Mouse (Mus musculus): ENCODE results near the gene Lpcat4.
A peak's percentile ranks its signal among the peaks of the same experiment; 100 is the strongest.
"Not testable (repeated sequence)": the region's sequence is repeated elsewhere in the genome, so short reads cannot be mapped to it uniquely, and the experiment has no call there.

The Lpcat4 gene

DNA sequence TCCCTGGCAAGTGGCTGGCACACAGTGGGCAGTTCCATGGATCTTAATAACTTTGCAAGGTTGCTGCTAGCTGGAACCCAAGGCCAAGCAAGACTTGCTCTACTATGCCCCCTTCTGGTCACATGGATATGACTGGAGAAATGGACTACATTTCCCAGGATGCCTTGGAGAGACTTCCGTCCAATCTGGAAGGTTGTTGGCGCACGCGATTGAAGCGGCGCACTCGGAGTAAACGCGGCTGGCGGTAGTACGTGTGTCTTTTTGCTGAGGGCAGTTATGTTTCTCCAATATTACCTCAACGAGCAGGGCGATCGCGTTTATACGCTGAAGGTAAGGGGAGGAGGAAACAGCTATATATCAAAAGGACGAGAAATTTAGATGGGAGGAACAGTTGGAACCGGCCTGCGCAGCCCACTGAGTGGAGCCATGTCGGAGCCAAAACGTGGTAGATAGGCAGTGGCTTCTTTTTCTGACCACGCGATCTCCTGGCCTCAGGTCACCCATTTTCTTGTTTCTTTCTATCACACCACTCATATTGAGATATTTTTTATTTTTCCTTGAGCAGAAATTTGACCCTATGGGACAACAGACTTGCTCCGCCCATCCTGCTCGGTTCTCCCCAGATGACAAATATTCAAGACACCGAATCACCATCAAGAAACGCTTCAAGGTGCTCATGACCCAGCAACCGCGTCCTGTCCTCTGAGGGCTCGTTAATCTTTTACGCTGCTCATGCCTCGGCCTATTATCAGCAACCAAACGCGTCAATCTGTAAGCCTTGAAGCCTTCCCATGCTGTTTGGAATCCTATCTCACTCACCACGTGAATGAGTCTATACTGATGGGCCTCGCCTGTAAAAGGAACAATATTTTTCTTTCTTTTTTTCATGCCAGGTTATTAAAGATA, 22.7 kb downstream of the Lpcat4 start, which contains the start of gene Nop10:
TSS of gene Nop10 (plus strand) at position 179 of the 906 bp plus-strand sequence.
- peak; percentile 80 to 89 for DNase-seq (ENCODE audit: low spot score in 2 of 2)

DNA sequence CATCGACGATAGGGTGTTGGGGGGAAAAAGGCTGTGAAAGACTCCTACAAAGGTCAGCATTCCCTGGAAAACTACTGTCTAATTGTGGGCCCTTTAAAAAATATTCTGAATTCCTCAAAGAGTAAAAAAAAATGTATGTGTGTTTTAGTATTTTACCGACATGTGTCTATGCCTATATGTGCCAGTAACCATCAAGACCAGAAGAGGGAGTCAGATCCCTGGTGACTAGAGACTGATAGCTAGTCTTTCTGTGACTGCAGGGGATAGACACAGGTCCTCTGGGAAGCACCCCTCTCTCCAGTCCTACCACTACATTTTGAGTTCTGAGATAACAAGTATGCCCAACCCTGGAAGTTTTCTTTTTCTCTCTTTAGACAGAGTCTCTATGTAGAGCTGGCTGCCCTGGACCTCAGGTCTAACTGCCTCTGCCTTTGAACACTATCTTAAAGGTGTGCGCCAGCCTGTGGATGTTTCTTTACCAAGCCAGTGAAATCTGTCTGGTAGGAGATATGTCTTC, 23.6 kb downstream of the Lpcat4 start:
- no peak for DNase-seq (ENCODE audit: low spot score in 2 of 2)

GRCm38 (mm10) chr2:112264364-112264763, 25.1 kb downstream of the Lpcat4 start:
- DNase-seq (ENCODE audit: low spot score in 2 of 2), result no peak

GRCm38 (mm10) chr2:112265448-112266241, 26.4 kb downstream of the Lpcat4 start, which contains the start of gene Slc12a6:
TSS of gene Slc12a6 (plus strand) at chr2:112265825.
- DNase-seq (ENCODE audit: low spot score in 2 of 2), result peak; percentile 91 to 94

DNA sequence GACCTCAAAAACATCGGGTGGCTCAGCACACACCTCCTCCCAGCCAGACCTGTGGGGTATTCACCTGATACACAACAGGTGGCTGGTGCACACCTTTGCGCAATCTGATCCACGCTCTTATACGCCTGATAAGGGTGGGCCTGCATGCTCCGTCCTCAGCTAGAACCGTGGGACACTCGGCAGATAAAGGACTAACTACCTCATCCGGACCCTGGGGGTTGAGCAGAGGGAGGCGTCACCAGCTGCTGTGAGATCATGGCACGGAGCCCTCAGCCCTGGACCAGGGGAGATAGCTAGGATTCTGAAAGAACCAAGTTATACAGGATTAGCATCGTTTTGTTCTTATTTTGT, 26.9 kb downstream of the Lpcat4 start, which contains the start of gene Gm21985:
TSS of gene Gm21985 (plus strand) at position 73 of the 351 bp plus-strand sequence.
- peak; percentile 53 to 54 for DNase-seq (ENCODE audit: low spot score in 2 of 2)

GRCm38 (mm10) chr2:112266780-112267179, 27.5 kb downstream of the Lpcat4 start:
- no peak for DNase-seq (ENCODE audit: low spot score in 2 of 2)

DNA sequence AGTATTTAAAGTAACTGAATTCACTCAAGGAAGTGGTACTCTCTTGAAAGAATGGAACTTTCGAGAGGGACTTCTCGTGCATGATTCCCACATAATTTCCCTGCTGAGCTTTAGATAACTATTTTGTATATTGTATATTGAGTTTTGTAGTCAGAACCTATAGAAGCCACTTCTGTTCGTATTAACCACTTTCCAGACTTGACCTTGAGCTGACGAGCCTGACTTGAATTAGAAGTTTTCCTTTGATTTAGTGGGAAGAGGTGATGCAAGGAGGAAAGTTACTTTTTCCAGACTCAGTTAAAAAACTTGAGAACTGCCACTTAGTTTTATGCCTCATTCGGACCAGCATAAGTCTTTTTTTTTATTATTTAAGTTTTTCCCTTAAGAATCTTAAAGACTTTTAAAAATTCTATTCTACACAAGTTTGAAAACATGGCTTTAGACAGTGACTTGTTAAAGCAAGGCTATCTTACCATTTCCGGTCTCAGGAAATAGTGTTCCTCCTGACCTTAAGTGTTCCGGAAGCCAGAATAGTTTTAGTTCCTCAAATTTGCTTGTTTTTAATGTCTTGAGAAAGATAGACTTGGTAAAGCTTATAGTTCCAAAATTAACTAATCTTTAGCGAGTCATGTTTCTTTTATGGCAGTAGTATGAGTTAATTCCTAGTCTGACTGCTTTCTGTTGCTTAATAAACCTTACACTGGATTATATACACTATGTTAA, 28.4 kb downstream of the Lpcat4 start:
- DNase-seq (ENCODE audit: low spot score in 2 of 2), result no peak

- no peak for DNase-seq (ENCODE audit: low spot score in 2 of 2)
Measured at GRCm38 (mm10) chr2:112270011-112270410, 30.7 kb downstream of the Lpcat4 start.

- DNase-seq (ENCODE audit: low spot score in 2 of 2), result no peak
Measured at GRCm38 (mm10) chr2:112272909-112273308, 33.6 kb downstream of the Lpcat4 start.

DNA sequence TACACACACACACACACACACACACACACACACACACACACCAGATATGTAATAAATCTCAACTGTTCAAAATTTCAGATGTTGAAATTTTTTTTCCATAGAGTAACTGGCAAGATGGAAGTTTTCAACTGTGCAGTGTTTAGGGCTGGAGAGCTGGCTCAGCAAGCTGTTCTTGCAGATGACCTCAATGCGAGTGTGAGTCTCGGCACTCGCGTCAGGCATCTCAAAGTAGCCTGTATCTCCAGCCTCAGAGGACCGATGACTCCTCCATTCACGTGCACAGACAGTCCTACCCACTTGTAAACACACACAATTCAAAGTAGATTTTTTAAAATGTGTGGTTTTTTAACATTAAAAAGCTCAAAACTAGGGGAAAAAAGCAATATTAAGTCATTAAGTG, 34.2 kb downstream of the Lpcat4 start:
- no peak for DNase-seq (ENCODE audit: low spot score in 2 of 2)

GRCm38 (mm10) chr2:112276870-112277269, 37.6 kb downstream of the Lpcat4 start:
- DNase-seq (ENCODE audit: low spot score in 2 of 2), result no peak

DNA sequence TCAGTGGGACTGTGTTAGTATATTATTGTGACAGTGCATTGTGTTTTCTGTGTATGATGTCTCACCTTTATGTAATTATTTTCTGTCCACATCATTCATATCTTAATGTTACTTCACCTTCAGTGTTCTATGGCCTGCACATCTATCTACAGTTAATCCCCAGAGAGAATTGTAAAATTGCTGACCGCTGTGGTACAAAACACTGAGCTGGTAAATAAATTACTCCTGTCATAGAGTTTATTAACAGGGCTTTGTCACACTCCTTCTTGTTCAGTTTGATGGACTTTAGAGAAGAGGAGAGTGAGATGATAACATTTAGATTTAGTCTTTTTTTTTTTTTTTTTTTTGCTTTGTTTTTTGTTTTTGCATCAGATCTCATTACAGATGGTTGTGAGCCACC, 43.6 kb downstream of the Lpcat4 start:
- DNase-seq (ENCODE audit: low spot score in 2 of 2), result no peak

- no peak for DNase-seq (ENCODE audit: low spot score in 2 of 2)
Measured at GRCm38 (mm10) chr2:112284363-112285030, 45.2 kb downstream of the Lpcat4 start.

DNA sequence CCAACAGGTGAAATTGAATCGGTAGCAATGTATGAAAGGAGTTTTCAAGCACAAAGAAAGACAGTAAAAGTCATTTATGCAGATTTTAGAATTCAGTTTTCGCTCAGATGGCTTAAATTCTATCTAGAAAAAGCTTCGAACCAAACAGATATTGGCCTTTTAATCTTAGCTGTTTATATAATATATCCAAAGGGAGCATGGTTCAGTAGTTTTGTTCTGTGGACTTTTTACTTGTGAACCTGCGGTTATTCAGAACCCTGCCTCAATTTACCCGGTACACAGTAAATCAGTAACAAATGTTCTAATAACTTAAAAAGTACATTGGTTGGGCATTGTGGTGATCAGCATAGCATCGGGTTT, 45.7 kb downstream of the Lpcat4 start:
- no peak for DNase-seq (ENCODE audit: low spot score in 2 of 2)

DNA sequence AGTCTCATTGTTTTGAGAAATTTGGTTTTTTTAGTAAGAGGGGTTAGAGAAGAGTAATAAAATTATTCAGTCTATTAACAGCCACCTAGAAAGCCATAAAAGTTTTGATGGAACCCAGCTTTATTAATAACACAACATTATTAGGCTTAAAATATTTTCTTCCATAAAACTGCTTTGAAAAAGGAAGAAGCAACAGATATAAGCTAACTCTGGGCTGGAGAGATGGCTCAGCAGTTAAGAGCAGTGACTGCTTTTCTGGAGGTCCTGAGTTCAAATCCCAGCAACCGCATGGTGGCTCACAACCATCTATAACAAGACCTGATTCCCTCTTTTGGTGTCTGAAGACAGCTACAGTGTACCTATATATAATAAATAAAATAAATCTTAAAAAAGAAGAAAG, 46.8 kb downstream of the Lpcat4 start:
- not testable (repeated sequence) for DNase-seq (ENCODE audit: low spot score in 2 of 2)

DNA sequence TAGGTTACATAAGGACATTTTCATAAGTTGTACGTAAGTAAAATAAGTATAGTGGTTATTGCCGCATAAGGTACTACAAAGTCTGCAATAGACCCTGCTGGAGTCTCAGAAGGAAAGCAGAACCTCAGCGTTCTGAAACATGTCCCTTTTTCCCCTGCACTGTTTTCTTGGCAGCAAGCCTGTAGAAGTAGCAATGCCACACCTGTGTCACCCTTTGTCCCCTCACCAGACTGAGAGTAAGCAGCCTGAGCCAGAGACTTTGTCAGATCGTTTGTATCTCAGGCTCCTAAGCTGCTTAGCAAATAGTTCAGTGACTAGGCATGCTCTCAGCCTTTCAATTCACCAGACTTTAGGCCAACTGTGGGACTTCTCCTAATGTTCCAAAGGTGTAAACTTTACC, 47.8 kb downstream of the Lpcat4 start:
- DNase-seq (ENCODE audit: low spot score in 2 of 2), result no peak

DNA sequence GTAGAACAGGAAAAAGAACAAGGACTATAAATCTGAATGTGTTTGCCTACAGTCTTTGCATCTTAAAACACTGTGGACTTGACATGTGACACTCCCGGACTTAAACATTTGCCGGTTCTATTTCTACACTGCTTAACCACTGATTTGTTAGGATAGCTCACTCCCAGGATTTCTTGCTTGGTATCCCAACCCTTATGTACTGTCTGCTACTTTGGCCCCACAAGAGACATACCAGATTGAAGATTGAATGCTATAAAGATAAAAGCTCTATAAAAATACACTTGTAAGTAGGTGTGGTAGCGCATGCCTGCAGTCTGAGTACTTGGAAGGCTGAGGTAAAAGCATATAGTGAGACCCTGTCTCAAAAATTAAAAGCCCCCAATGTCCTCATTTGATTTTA, 50.2 kb downstream of the Lpcat4 start:
- no peak for DNase-seq (ENCODE audit: low spot score in 2 of 2)

GRCm38 (mm10) chr2:112292823-112293222, 53.6 kb downstream of the Lpcat4 start:
- no peak for DNase-seq (ENCODE audit: low spot score in 2 of 2)

DNA sequence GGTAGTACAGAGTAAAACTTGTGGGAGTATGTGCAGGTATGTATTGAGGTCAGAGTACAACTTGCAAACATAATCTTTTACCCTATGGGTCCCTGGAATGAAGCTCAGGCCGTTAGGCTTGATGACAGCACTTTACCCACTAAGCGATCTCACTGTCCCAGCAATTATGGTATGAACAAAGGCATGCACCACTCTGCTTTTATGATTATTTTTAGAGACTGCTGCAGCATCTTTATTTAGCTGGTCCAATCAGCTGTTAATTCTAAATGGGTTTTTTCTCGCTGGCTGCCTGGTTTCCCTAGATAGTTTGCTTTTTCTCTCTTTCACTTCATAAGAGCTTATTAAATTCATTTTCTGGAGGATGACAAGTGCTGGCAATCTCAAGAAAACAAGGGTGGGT, 56.9 kb downstream of the Lpcat4 start:
- DNase-seq (ENCODE audit: low spot score in 2 of 2), result no peak
